Mouse (Mus musculus): Measurements from ENCODE around the gene Stxbp6.

Gene Stxbp6

GRCm38 (mm10) chr12:44992847-44993246, 81.7 kb downstream of the Stxbp6 start:
- DNase-seq, result no peak

- no peak for DNase-seq
Observed at GRCm38 (mm10) chr12:44990379-44990778, 84.1 kb downstream of the Stxbp6 start.

GRCm38 (mm10) chr12:44989011-44989410, 85.5 kb downstream of the Stxbp6 start:
- DNase-seq, result no peak

GRCm38 (mm10) chr12:44987762-44988161, 86.7 kb downstream of the Stxbp6 start:
- DNase-seq, result no peak

- DNase-seq, result no peak
Observed at GRCm38 (mm10) chr12:44979316-44979848, 95.1 kb downstream of the Stxbp6 start.

- no peak for DNase-seq
Observed at GRCm38 (mm10) chr12:44975266-44975665, 99.2 kb downstream of the Stxbp6 start.

- no peak for DNase-seq
Observed at GRCm38 (mm10) chr12:44971477-44971876, 103.0 kb downstream of the Stxbp6 start.

GRCm38 (mm10) chr12:44967448-44967847, 107.1 kb downstream of the Stxbp6 start:
- no peak for DNase-seq

- DNase-seq, result no peak
Observed at GRCm38 (mm10) chr12:44957474-44957873, 117.0 kb downstream of the Stxbp6 start.

- DNase-seq, result no peak
Observed at GRCm38 (mm10) chr12:44953121-44953520, 121.4 kb downstream of the Stxbp6 start.

- DNase-seq, result no peak
Observed at GRCm38 (mm10) chr12:44952072-44952471, 122.4 kb downstream of the Stxbp6 start.

- DNase-seq, result no peak
Observed at GRCm38 (mm10) chr12:44950559-44950958, 124.0 kb downstream of the Stxbp6 start.

- DNase-seq, result no peak
Observed at GRCm38 (mm10) chr12:44947823-44948222, 126.7 kb downstream of the Stxbp6 start.

GRCm38 (mm10) chr12:44940325-44940724, 134.2 kb downstream of the Stxbp6 start:
- no peak for DNase-seq

GRCm38 (mm10) chr12:44939106-44939505, 135.4 kb downstream of the Stxbp6 start:
- DNase-seq, result no peak

GRCm38 (mm10) chr12:44932954-44933353, 141.6 kb downstream of the Stxbp6 start:
- no peak for DNase-seq

- DNase-seq, result no peak
Observed at GRCm38 (mm10) chr12:44931716-44932115, 142.8 kb downstream of the Stxbp6 start.

- no peak for DNase-seq
Observed at GRCm38 (mm10) chr12:44928456-44928855, 146.1 kb downstream of the Stxbp6 start.

- no peak for DNase-seq
Observed at GRCm38 (mm10) chr12:44925901-44926300, 148.6 kb downstream of the Stxbp6 start.

GRCm38 (mm10) chr12:44923273-44923672, 151.2 kb downstream of the Stxbp6 start:
- DNase-seq, result no peak

- no peak for DNase-seq
Observed at GRCm38 (mm10) chr12:44922241-44922640, 152.3 kb downstream of the Stxbp6 start.

- no peak for DNase-seq
Observed at GRCm38 (mm10) chr12:44919613-44920012, 154.9 kb downstream of the Stxbp6 start.

GRCm38 (mm10) chr12:44918929-44919328, 155.6 kb downstream of the Stxbp6 start:
- no peak for DNase-seq

GRCm38 (mm10) chr12:44913854-44914253, 160.7 kb downstream of the Stxbp6 start:
- no peak for DNase-seq

- no peak for DNase-seq
Observed at GRCm38 (mm10) chr12:44908028-44908702, 166.3 kb downstream of the Stxbp6 start.

Measured in right cerebral cortex, postnatal 14 days (tissue).